Mouse (Mus musculus): ENCODE results near the gene Adarb2. TPM values are rescaled to one million over a fixed set of nuclear protein-coding genes. Genes with fewer than 3 reads are reported as not detected.

Adarb2 gene
- total RNA-seq, 1 experiment from 2014 or later: 0.05 TPM

GRCm38 (mm10) chr13:8365523-8365922, 162.9 kb downstream of the Adarb2 start:
- no peak for ATAC-seq (replicated peaks; ENCODE audit: low read depth, poor library complexity, severe bottlenecking)

GRCm38 (mm10) chr13:8366087-8366486, 163.4 kb downstream of the Adarb2 start:
- ATAC-seq (replicated peaks; ENCODE audit: low read depth, poor library complexity, severe bottlenecking): no peak

GRCm38 (mm10) chr13:8369868-8370387, 167.3 kb downstream of the Adarb2 start:
- no peak for ATAC-seq (replicated peaks; ENCODE audit: low read depth, poor library complexity, severe bottlenecking)

DNA sequence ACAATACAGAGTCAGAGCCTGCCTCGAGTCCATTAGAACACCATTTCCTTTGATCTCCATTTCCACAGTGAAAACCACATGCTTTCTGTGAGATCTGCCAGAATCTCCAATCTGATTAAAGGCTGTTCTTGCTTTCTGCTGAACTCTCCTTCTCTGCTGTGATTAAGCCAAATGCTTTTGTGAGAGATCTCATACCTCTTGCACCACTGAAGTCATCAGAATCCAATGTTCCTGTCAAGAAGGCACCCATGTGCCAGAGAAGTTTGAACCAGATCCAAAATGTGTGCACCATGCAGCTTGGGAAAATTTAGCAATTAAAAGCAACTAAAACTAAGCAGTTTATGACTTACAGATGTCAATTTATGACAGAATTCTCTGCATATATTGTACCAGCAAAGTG, 185.9 kb downstream of the Adarb2 start:
- ATAC-seq (replicated peaks; ENCODE audit: low read depth, poor library complexity, severe bottlenecking): no peak

GRCm38 (mm10) chr13:8400265-8401041, 197.8 kb downstream of the Adarb2 start:
- ATAC-seq (replicated peaks; ENCODE audit: low read depth, poor library complexity, severe bottlenecking): peak; percentile 98

- ATAC-seq (replicated peaks; ENCODE audit: low read depth, poor library complexity, severe bottlenecking): no peak
These were observed 199.7 kb downstream of the Adarb2 start for GRCm38 (mm10) chr13:8402324-8402873.

- ATAC-seq (replicated peaks; ENCODE audit: low read depth, poor library complexity, severe bottlenecking): no peak
These were observed 203.4 kb downstream of the Adarb2 start for GRCm38 (mm10) chr13:8406020-8406419.

GRCm38 (mm10) chr13:8410353-8411318, 208.0 kb downstream of the Adarb2 start:
- ATAC-seq (replicated peaks; ENCODE audit: low read depth, poor library complexity, severe bottlenecking): no peak

DNA sequence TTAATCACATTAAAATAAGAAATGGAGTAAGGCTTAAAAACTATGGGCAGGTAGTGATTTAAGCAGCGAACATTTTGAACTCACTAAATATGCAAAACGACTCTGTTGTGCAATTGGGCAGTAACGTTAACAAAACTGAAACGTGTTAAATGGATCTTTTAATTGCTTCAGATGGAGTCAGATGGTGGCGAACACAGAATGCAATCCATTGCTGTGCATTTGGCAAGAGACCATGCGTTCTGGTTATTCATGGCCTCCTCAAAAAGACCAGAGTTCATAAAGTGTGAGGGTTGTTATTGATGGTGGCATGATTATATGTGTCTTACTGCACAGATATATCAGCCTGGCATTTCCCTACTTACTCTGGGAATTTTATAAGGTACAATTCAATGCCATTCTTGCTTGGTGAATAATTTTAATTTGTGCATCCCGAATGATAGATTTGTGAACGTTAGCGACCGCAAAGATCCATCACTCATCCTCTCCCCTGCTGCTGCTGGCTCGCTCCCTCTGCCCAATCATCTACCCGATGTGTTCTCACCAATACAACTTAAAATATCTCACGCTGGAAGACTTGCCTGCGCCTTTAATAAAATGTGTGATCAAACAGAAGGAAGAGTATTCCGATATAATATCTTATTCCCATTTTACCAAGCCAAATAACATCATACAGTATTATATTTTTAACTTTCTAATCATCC, 221.5 kb downstream of the Adarb2 start:
- no peak for ATAC-seq (replicated peaks; ENCODE audit: low read depth, poor library complexity, severe bottlenecking)

GRCm38 (mm10) chr13:8439188-8439835, 236.6 kb downstream of the Adarb2 start:
- ATAC-seq (replicated peaks; ENCODE audit: low read depth, poor library complexity, severe bottlenecking): no peak

- peak; percentile 97 for ATAC-seq (replicated peaks; ENCODE audit: low read depth, poor library complexity, severe bottlenecking)
These were observed 242.7 kb downstream of the Adarb2 start for GRCm38 (mm10) chr13:8445415-8445814.

DNA sequence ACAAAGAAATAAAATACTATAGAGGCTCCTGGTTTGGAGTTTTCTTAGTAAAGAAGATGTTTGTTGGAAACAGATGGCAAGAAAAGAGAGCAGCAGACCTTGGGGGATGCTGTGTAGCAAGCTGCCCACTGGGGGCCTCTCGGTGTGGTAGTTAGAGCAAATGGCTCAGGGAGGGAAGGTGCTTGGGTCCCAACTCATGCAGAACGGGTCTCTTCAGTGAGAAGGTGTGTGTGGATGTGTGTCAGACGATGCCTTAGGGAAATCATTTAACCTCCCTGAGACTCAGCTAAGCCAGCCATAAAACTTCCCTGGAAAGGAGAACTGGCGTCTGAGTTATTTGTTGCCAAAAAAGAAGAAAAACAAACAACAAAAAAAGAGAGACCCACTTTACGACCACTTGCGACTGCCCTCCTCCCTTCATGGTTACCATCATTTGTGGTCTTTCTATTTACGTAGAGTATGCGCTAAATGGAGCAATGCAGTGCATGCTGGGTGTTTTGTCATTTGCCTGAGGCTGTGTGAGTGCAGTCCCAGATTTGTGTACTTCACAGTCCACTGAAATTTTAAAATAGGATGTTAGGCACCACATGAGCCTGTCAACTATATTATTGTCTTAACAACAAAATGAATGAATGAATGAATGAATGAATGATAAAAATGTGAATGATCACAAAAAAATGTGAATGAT, 245.7 kb downstream of the Adarb2 start:
- ATAC-seq (replicated peaks; ENCODE audit: low read depth, poor library complexity, severe bottlenecking): no peak

DNA sequence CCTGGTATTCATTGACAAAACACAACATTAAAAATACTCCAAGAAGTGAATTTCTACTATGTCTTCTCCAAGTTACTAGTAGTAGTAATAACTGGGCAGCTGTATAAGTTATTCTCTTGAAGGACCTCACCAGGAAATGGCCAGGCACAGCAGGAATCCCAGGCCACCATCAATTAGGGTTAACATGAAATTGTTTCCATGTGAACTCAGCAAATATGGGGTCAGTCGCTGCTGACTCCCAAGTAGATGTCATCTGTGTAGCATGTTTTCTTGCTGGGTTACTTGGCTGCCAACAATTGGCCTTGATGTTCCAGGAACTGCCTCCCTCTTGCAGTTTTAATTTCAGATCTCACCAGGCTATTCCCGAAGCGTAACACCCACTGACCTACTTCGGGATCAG, 248.9 kb downstream of the Adarb2 start:
- ATAC-seq (replicated peaks; ENCODE audit: low read depth, poor library complexity, severe bottlenecking): no peak

DNA sequence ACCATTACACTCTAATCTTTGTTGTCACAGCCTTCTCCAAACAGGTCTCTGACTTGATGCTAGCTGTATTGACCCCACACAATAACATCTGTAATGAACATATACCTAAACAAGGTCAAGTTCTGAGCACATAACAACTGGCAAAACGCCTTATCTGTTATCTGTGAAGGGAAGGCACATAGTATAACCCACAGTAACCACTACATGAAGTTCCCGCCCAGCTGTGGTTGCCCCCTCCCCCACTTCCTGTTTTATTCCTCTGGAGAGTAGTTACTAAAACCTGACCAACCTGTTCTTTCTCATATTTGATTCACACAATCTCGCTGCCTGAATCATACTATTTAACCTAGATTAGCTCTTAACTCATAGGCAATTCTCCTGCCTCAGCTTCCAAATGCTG, 254.2 kb downstream of the Adarb2 start:
- peak; percentile 98 for ATAC-seq (replicated peaks; ENCODE audit: low read depth, poor library complexity, severe bottlenecking)

GRCm38 (mm10) chr13:8457831-8458230, 255.2 kb downstream of the Adarb2 start:
- no peak for ATAC-seq (replicated peaks; ENCODE audit: low read depth, poor library complexity, severe bottlenecking)

GRCm38 (mm10) chr13:8467591-8468366, 265.1 kb downstream of the Adarb2 start:
- ATAC-seq (replicated peaks; ENCODE audit: low read depth, poor library complexity, severe bottlenecking): no peak

GRCm38 (mm10) chr13:8476237-8476636, 273.6 kb downstream of the Adarb2 start:
- no peak for ATAC-seq (replicated peaks; ENCODE audit: low read depth, poor library complexity, severe bottlenecking)

GRCm38 (mm10) chr13:8478731-8479130, 276.1 kb downstream of the Adarb2 start:
- ATAC-seq (replicated peaks; ENCODE audit: low read depth, poor library complexity, severe bottlenecking): no peak
